Mouse (Mus musculus) effector memory CD4-positive, alpha-beta T cell, adult 7 months (primary cell): ENCODE measurements around the gene Erv3. TPM values are rescaled to one million over a fixed set of nuclear protein-coding genes. Genes with fewer than 3 reads are reported as not detected.

Experiments used
- polyA plus RNA-seq: library from polyadenylated mRNA; unstranded; fragments of 100-300 nt; shearing (Covaris generic); gene quantifications from one replicate; pipeline ENCODE4 v1.2.1, GENCODE M21; 2017

Gene Erv3
- polyA plus RNA-seq: not detected

GRCm38 (mm10) chr2:131859721-131860120 is at the start of gene Erv3:
Gene Erv3 (minus strand): TSS chr2:131859747.

Other genes with a start within 250 kb of the Erv3 start
- 8.3 TPM for gene Prnp, start 50.2 kb upstream of the Erv3 start, polyA plus RNA-seq
- gene Prn, start 50.2 kb upstream of the Erv3 start, polyA plus RNA-seq: 0.46 TPM
- not detected for gene Prnd, start 91.1 kb upstream of the Erv3 start, polyA plus RNA-seq
- gene Rassf2, start 170.5 kb upstream of the Erv3 start, polyA plus RNA-seq: 46.1 TPM